Mouse (Mus musculus): ENCODE data around the gene Decr2.
A peak's percentile ranks its signal among the peaks of the same experiment; 100 is the strongest.
"Not testable (repeated sequence)": the region's sequence is repeated elsewhere in the genome, so short reads cannot be mapped to it uniquely, and the experiment has no call there.

Gene Decr2

DNA sequence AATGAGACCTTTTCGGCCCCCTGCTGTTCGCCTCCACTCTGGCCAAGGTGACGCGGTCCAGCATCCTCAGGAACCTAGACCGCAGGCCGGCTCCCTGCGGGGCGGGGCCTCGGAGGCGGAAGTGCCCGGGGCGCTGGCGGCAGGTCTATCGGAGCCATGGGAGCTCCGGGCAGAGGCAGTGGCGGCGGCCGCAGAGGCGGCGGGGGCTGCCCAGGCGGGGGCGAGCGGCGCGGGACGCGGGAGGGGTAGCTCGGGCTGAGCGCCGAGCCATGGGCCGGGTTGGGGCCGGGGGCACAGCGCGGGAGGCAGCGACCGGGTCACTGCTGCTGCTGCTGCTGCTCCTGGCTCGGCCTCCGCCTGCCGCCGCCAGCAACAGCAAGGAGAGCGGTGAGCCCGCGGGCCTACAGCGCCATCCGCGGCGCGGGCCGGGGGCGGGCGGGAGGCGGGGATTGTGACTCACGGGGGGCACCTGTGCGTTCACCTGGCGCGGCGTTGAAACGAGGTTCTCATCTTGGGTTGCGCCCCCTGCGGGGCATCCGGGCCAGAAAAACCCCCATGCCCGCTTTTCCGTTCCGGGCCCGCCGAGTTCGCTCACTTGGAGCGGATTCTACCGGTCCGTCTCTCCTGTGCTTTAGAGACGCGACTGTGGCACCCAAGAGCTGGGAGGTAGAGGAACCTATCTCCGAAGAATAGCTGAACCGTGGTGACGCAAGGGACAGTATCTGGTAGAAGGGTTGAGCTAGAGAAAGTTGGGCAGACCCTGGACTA is 23.2 kb upstream of the Decr2 start, which contains the start of gene Tmem8:
Gene Tmem8, plus strand, starts transcription at position 119 of the 768 bp plus-strand sequence.
- peak; percentile 80 for DNase-seq

GRCm38 (mm10) chr17:26112751-26113150 is 22.6 kb upstream of the Decr2 start:
- no peak for DNase-seq

DNA sequence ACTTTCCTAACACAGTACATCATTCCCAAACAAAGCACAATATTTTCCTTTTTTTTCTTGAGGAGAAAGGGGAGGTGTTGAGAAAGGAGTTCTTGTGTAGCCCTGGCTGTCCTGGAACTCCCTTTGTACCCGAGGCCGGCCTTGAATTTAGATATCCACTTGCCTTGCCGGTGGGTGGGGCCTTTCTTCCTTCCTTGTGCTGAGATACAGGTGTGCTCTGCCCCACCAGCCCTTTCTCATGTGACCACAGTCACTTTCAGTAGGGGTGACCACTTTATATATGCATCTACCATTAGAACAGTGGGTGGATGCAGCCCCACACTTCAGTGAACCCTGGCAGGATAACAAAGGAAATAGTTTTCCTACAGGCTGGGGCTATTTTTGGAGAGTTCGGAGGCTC is 21.6 kb upstream of the Decr2 start:
- no peak for DNase-seq

GRCm38 (mm10) chr17:26111024-26111423 is 20.9 kb upstream of the Decr2 start:
- DNase-seq: no peak

DNA sequence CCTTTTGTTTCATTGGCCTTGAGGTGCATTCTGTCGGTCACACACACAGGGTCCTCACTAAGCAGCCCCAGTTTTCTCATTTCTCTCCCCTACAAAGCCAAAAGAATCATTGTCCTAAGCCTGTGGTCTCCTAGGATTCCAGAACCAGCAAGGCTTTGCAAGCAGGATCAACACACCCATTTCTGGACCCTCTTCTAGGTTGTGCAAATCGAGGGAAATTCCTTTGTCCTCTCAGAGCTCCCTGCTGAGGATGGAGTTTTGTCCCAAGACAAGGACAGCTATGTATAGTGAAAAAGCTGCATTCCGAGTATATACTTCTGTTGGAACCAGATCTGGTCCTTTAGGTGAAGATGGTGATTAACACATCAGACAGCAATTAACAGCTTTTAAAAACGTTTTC is 20.0 kb upstream of the Decr2 start:
- no peak for DNase-seq

- DNase-seq: no peak
These were observed 15.5 kb upstream of the Decr2 start for GRCm38 (mm10) chr17:26105619-26106018.

DNA sequence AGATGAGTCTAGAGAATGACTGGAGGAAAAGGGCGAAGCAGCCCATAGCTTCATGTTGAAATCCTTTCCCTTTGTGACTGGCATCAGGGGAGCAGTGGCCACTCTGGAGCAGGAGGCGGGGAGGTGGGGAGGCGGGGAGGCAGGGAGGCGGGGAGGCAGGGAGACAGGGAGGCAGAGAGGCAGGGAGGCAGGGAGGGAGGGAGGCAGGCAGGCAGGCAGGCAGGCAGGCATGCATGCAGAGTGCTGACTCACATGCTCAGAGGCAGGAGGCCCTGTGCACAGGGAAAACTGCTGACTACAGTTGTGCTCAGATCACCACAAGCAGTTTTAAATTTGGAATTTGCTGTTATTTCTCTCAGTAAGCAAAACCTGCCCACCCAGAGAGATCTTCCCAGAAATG is 11.3 kb upstream of the Decr2 start:
- no peak for DNase-seq

DNA sequence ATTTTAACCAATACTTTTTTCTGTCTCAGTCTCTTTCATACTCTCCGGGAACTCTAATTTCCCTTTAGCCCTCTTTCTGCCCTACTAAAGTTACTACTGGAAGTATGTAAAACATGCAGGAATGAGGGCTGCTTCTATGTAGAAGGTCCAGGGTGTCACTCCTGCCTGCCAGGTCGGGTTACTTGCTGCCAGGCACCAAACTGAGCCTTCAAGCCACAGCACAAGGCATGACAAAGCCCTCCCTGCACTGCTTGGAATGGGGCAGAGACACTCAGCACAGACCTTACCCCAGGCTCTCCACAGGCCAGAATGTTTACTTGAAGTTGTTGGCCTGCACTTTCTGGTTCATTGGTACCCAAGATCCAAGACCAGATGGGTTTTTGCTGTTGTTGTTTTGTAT is 10.0 kb upstream of the Decr2 start:
- DNase-seq: no peak

GRCm38 (mm10) chr17:26099316-26099715 is 9.2 kb upstream of the Decr2 start:
- not testable (repeated sequence) for DNase-seq

DNA sequence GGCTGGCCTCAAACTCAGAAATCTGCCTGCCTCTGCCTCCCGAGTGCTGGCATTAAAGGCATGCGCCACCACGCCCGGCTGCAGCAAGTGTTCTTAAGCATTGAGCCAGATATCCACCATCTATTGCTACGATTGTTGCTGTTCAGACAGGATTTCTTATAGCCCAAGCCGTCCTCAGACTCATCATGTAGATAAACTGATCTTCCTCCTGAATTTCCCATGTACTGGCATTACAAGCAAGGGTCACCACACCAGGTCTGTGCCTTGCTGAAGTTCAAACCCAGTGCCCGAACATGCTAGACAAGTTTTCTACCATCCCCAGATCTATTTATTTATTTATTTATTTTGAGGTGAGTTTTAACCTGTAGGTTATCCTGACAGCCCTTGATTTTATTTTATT is 8.3 kb upstream of the Decr2 start:
- DNase-seq: no peak

DNA sequence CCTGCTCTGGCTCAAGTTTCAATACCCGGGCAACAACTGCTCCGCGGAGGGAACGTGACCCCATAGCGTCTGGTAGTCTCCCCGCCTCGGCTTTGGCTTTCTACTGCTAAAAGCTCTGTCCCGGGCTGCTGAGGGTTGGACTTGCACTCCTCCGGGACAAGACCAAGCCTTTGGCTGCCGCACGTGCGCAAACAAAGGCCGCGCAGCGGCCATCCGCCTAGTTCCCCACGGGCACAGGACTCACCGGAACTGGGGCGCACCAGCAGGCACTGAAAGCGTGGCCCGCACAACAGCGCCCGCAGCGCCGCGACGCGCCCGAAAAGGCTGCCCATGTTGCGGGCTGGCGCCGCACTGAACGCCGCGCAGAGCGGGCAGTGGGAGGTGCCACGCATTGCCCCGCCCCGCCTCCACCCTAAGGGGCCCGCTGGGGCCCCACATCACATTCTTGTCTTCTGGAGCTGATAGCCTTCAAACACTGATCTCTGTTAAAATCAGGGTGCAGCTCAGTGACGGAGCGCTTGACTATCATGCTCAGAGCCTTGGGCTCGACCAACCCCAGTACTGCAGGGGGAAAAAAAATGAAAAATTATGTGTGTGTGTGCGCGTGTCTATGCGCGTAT is 5.1 kb upstream of the Decr2 start, which contains the start of gene Nme4:
Gene Nme4, minus strand, starts transcription at position 482 of the 620 bp plus-strand sequence.
- peak; percentile 68 for DNase-seq

- no peak for DNase-seq
These were observed 4.5 kb upstream of the Decr2 start for GRCm38 (mm10) chr17:26094531-26095110.

DNA sequence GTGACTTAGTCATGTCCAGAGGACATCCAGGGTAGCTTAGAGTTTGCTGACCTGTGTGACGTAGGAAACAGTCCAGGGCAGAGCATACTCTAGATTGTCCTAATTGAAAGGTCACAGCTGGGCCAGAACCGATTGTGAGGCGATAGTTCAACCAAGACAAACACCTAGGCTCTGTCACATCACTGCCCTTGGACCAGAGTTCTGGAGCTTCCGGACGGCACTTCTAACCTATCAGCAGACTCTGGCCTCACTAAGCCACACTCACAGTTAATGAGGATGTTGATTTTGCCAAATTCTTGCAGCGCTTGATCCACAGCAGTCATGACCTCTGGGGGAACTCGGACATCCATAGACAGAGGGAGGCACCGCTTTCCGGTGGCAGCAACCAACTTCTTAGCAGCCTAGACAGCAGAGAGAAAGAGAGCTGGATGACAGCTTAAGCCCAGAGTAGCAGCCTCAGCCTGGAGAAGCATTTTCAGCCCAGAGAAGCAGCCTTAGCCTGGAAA is 3.0 kb downstream of the Decr2 start:
- DNase-seq: no peak

DNA sequence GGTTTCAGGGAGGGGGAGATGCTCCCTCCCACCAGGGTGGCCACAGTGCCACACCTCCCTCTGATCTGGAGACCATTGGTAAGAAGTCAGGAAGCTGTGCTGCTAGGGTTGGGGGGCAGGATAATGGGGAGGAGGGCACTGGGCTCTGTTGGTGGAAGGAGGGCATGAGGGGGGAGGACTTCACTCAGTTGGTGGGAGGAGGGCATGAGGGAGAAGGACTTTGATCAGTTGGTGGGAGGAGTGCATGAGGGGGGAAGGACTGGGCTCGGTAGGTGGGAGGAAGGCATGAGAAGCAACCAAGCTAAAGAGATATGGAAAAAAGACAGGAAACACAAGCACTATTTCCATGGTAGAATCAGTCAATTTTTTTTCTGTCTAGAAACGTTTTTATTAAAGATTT is 9.3 kb downstream of the Decr2 start:
- no peak for DNase-seq

GRCm38 (mm10) chr17:26078851-26079250 is 11.3 kb downstream of the Decr2 start:
- DNase-seq: no peak

DNA sequence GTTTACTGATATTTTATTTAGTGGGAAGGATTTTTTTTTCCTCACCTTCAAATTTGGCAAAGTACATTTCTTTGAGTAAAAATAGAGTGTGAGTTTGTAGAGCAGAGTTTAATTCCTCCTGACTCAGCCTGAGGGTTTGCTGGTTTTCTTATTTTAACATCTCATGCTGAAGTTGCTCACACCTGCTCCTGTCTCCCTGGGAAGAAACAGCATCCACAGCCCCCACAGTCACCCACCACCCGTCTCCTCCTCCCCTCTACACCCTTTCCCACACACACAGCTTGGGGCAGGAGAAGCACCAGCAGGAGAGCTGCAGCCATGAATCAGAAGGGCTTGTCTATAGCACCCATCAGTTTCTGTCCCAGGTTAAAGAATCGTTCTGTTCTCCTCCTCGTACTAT is 14.9 kb downstream of the Decr2 start:
- no peak for DNase-seq

DNA sequence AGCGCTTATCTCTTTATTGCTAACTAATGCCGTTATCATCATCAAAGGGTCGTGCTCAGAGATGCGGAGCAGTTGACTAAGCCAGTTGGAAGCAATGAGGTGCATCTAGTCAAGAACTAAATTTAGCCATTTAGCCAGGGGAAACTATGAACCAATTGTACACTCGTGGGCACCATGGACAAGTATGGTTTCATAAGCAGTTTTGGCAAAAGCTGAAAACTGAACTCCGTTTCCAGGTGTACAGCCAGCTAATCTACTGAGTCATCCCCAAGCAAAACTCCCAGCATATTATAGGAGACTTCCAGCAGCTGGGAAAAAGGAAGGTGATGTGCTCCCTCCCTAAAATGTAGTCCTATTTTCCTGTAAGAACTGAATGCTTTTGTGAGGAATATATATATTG is 20.0 kb downstream of the Decr2 start:
- no peak for DNase-seq

DNA sequence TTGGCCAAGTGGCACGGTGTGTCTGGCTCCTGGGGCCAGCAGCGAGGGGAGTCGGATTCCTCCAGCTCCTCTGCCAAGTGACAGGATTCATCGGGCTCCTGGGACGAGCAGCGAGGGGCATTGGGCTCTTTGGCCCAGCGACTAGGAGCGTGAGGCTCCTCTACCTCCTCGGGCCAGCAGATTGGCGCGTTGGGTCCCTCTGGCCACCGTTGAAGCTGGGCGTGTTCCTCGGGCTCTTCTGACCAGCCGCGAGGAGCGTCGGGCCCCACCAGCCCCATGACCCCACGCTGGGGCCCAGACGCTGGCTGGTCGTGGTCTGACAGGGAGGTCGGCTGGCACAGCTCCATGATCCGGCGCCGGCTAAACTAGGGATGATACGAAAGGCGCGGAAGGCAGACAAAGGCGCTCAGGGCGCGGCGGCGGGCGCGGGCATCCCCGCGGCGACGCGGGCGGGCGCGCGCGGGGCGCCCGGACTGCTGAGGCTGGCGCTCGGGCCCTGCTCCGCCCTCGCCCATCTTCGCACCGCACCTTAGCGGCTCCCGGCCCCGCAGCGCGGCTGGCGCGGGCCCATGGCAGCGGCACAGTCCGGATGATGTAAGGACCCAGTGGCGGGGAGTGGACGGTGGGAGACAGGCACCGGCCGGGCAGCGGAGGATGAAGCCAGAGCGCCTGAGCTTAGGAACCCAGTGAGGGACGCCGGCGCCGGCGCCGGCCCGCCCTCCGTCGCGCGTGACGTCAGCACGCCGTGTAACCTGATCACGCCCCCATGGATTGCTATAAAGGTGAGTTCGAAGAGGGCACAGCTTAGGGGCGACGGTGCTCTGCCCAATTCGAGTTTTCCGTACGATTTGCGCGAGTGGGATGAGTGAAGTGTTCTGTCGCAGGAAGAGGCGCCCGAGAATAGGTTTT is 21.1 kb downstream of the Decr2 start, which contains the start of gene Rab11fip3:
Gene Rab11fip3, minus strand, starts transcription at position 725 of the 909 bp plus-strand sequence.
- peak; percentile 85 for DNase-seq

DNA sequence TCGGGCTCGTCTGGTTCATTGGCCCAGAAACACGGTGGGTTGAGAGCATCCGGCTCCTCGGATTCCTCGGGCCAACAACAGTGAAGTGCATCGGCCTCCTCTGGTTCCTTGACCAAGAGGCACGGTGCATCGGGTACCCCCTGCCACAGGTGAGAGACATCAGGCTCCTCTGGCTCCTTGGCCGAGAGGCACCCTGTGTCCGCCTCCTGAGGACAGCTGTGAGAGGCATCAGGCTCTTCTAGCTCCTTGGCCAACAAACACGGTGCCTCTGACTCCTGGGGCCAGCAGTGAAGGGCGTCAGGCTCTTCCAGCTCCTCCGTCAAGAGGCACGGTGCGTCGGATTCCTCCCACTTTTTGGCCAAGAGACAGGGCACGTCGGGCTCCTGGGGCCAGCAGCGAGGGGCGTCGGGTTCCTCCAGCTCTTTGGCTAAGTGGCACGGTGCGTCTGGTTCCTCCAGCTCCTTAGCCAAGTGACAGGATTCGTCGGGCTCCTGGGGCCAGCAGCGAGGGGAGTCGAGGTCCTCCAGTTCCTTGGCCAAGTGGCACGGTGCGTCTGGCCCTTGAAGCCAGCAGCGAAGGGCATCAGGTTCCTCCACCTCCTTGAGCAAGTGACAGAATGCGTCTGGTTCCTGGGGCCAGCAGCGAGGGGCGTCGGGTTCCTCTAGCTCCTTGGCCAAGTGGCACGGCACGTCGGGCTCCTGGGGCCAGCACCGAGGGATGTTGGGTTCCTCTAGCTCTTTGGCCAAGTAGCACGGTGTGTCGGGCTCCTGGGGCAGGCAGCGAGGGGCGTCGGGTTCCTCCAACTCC is 21.9 kb downstream of the Decr2 start:
- no peak for DNase-seq

GRCm38 (mm10) chr17:26066488-26067020 is 23.6 kb downstream of the Decr2 start:
- no peak for DNase-seq

DNA sequence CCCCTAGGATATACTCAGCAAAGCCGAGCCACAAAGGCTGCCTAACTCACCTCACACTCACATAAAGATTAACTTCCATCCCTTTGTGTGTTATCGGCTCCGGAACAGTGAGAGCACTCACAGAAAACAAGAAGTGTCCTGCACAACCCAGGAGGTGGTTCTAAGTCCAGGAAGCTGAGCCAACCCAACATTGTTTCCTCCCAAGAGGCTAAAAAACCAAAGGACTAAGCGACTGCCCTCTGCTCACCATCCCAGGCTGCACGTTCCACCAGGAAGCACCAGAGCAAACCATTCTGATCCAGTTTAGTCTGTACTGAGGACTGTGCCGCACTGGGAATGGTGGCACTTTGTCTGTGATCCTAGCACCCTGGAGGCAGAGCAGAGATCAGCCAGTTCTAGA is 25.2 kb downstream of the Decr2 start:
- DNase-seq: no peak

Measured in cerebellum, adult 8-10 months (tissue).